Mouse (Mus musculus): ENCODE data around the gene Vegfc. TPM values are rescaled to one million over a fixed set of nuclear protein-coding genes. Genes with fewer than 3 reads are reported as not detected.

The Vegfc gene
- polyA plus RNA-seq, 1 experiment: 0.78 TPM

- H3K4me1 ChIP-seq (ENCODE audit: control insufficient read depth, insufficient read depth, low read length): no peaks in the 10 kb centered on the region
- H3K27ac ChIP-seq (ENCODE audit: insufficient read depth, low read depth, low read length): no peak overlapping the region
- H3K4me3 ChIP-seq (ENCODE audit: insufficient read depth, low read length): no peak overlapping the region
- TF ChIP-seq POLR2A (IDR thresholded peaks at IDR 0.05; ENCODE audit: borderline replicate concordance, low read depth, low read length) (no peak), CTCF (IDR thresholded peaks at IDR 0.05; ENCODE audit: low read depth, low read length) (no peak)
Measured at GRCm38 (mm10) chr8:54079601-54080000, 2.2 kb downstream of the Vegfc start.

- Histone ChIP-seq H3K4me3 (ENCODE audit: insufficient read depth, low read length) (no peak overlapping the region), H3K4me1 (ENCODE audit: control insufficient read depth, insufficient read depth, low read length) (no peaks in the 10 kb centered on the region), H3K27ac (ENCODE audit: insufficient read depth, low read depth, low read length) (no peak overlapping the region)
- no peak for TF ChIP-seq POLR2A (IDR thresholded peaks at IDR 0.05; ENCODE audit: borderline replicate concordance, low read depth, low read length)
- no peak for TF ChIP-seq CTCF (IDR thresholded peaks at IDR 0.05; ENCODE audit: low read depth, low read length)
Measured at GRCm38 (mm10) chr8:54085896-54086295, 8.5 kb downstream of the Vegfc start.

- Histone ChIP-seq H3K4me3 (ENCODE audit: insufficient read depth, low read length) (no peak overlapping the region), H3K4me1 (ENCODE audit: control insufficient read depth, insufficient read depth, low read length) (no peaks in the 10 kb centered on the region), H3K27ac (ENCODE audit: insufficient read depth, low read depth, low read length) (no peak overlapping the region)
- TF ChIP-seq POLR2A (IDR thresholded peaks at IDR 0.05; ENCODE audit: borderline replicate concordance, low read depth, low read length) (no peak), CTCF (IDR thresholded peaks at IDR 0.05; ENCODE audit: low read depth, low read length) (no peak)
Measured at GRCm38 (mm10) chr8:54087114-54087513, 9.7 kb downstream of the Vegfc start.

DNA sequence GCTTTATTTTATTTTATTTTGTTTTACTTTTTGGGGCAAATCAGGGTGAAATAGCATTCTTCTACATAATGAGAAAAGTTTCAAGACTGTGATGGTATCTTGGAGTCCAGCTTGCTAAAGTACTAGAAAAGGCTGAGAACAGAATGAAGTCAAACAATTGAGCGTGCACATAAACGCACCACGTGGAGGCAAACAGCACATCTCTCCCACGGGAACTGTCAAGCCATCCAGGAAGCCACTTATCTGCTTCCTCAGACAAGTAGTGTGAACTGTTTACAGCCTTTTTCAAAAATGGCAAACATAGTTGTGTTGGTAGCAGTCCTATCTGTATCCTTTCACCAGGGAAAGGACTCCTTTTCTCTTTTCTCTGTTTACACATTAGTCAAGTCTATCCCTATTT lies 11.8 kb downstream of the Vegfc start:
- Histone ChIP-seq H3K27ac (ENCODE audit: insufficient read depth, low read depth, low read length) (no peak overlapping the region), H3K4me1 (ENCODE audit: control insufficient read depth, insufficient read depth, low read length) (no peaks in the 10 kb centered on the region), H3K4me3 (ENCODE audit: insufficient read depth, low read length) (no peak overlapping the region)
- TF ChIP-seq POLR2A (IDR thresholded peaks at IDR 0.05; ENCODE audit: borderline replicate concordance, low read depth, low read length) (no peak), CTCF (IDR thresholded peaks at IDR 0.05; ENCODE audit: low read depth, low read length) (no peak)

DNA sequence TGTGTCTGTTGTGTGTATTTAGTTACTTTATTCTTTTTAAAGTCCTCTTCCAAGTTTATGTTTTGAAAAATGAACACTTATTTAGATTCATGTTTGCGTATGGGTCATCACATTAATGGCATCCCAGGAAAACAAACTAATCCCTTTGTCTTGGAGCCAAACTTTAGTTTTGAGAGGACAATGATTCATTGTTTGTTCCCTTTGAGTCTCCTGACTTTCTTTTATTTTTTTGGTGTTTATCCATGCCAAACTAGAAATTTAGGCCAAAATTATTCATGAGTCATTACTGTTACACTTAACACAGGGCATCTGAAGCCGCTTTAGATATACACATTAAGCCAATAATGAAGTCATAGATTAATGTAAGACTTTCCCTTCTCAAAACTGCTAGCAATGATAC lies 12.5 kb downstream of the Vegfc start:
- Histone ChIP-seq H3K4me3 (ENCODE audit: insufficient read depth, low read length) (no peak overlapping the region), H3K27ac (ENCODE audit: insufficient read depth, low read depth, low read length) (no peak overlapping the region), H3K4me1 (ENCODE audit: control insufficient read depth, insufficient read depth, low read length) (no peaks in the 10 kb centered on the region)
- TF ChIP-seq POLR2A (IDR thresholded peaks at IDR 0.05; ENCODE audit: borderline replicate concordance, low read depth, low read length) (no peak), CTCF (IDR thresholded peaks at IDR 0.05; ENCODE audit: low read depth, low read length) (no peak)

DNA sequence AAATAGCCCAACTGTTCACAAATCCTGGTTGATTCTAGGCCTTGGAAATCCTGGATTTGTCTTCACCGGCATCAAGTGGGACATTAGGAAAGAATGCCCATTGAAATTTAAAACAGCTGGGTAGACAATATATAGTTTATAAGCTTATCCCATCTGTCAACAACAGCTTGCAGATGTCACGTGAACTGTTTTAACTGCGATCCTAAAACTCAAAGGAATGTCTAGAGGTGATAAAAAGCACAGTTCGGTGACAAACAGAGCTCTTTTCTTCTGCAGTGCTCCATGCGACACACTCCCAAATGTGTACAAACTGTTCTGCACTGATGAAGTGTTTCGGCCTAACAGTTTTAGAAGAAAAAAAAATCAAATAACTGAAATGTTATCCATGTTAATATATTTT lies 22.7 kb downstream of the Vegfc start:
- H3K4me3 ChIP-seq (ENCODE audit: insufficient read depth, low read length): no peak overlapping the region
- H3K4me1 ChIP-seq (ENCODE audit: control insufficient read depth, insufficient read depth, low read length): no peaks in the 10 kb centered on the region
- H3K27ac ChIP-seq (ENCODE audit: insufficient read depth, low read depth, low read length): no peak overlapping the region
- TF ChIP-seq CTCF (IDR thresholded peaks at IDR 0.05; ENCODE audit: low read depth, low read length) (no peak), POLR2A (IDR thresholded peaks at IDR 0.05; ENCODE audit: borderline replicate concordance, low read depth, low read length) (no peak)

GRCm38 (mm10) chr8:54114581-54114980 lies 37.2 kb downstream of the Vegfc start:
- Histone ChIP-seq H3K27ac (ENCODE audit: insufficient read depth, low read depth, low read length) (no peak overlapping the region), H3K4me3 (ENCODE audit: insufficient read depth, low read length) (no peak overlapping the region), H3K4me1 (ENCODE audit: control insufficient read depth, insufficient read depth, low read length) (no peaks in the 10 kb centered on the region)
- TF ChIP-seq POLR2A (IDR thresholded peaks at IDR 0.05; ENCODE audit: borderline replicate concordance, low read depth, low read length): no peak
- TF ChIP-seq CTCF (IDR thresholded peaks at IDR 0.05; ENCODE audit: low read depth, low read length): no peak

GRCm38 (mm10) chr8:54120115-54120514 lies 42.7 kb downstream of the Vegfc start:
- Histone ChIP-seq H3K4me3 (ENCODE audit: insufficient read depth, low read length) (no peak overlapping the region), H3K4me1 (ENCODE audit: control insufficient read depth, insufficient read depth, low read length) (no peaks in the 10 kb centered on the region), H3K27ac (ENCODE audit: insufficient read depth, low read depth, low read length) (no peak overlapping the region)
- TF ChIP-seq CTCF (IDR thresholded peaks at IDR 0.05; ENCODE audit: low read depth, low read length): no peak
- no peak for TF ChIP-seq POLR2A (IDR thresholded peaks at IDR 0.05; ENCODE audit: borderline replicate concordance, low read depth, low read length)

- H3K4me3 ChIP-seq (ENCODE audit: insufficient read depth, low read length): no peak overlapping the region
- no peaks in the 10 kb centered on the region for H3K4me1 ChIP-seq (ENCODE audit: control insufficient read depth, insufficient read depth, low read length)
- TF ChIP-seq POLR2A (IDR thresholded peaks at IDR 0.05; ENCODE audit: borderline replicate concordance, low read depth, low read length) (no peak), CTCF (IDR thresholded peaks at IDR 0.05; ENCODE audit: low read depth, low read length) (no peak)
- no peak overlapping the region for H3K27ac ChIP-seq (ENCODE audit: insufficient read depth, low read depth, low read length)
Measured at GRCm38 (mm10) chr8:54121942-54122341, 44.5 kb downstream of the Vegfc start.

GRCm38 (mm10) chr8:54122345-54122744 lies 44.9 kb downstream of the Vegfc start:
- TF ChIP-seq POLR2A (IDR thresholded peaks at IDR 0.05; ENCODE audit: borderline replicate concordance, low read depth, low read length): no peak
- TF ChIP-seq CTCF (IDR thresholded peaks at IDR 0.05; ENCODE audit: low read depth, low read length): no peak
- no peaks in the 10 kb centered on the region for H3K4me1 ChIP-seq (ENCODE audit: control insufficient read depth, insufficient read depth, low read length)
- no peak overlapping the region for H3K27ac ChIP-seq (ENCODE audit: insufficient read depth, low read depth, low read length)
- H3K4me3 ChIP-seq (ENCODE audit: insufficient read depth, low read length): no peak overlapping the region

DNA sequence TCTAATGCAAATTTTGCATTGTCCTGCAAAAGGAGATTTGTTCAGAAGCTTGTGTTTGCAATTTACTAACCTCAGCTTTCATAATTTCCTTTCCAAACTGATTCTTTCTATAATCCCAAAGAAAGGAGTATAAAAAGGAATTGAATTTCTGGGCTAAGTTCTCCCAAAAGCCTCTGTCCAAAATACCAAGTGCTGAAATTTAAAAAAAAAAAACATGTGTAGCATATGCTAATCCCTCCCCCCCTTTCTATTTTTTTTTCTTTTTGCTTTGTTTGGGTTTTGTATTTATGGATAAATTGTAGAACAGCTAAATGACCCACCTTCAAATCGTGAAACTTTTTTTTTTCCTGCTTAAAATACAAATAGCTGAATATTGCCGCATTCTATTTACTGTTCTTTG lies 53.2 kb downstream of the Vegfc start:
- no peak for TF ChIP-seq CTCF (IDR thresholded peaks at IDR 0.05; ENCODE audit: low read depth, low read length)
- no peak for TF ChIP-seq POLR2A (IDR thresholded peaks at IDR 0.05; ENCODE audit: borderline replicate concordance, low read depth, low read length)
- no peak overlapping the region for H3K4me3 ChIP-seq (ENCODE audit: insufficient read depth, low read length)
- H3K4me1 ChIP-seq (ENCODE audit: control insufficient read depth, insufficient read depth, low read length): no peaks in the 10 kb centered on the region
- H3K27ac ChIP-seq (ENCODE audit: insufficient read depth, low read depth, low read length): no peak overlapping the region

Data from bone marrow macrophage, adult 2 months (primary cell).